Mouse (Mus musculus) G1E (cell line): ENCODE data around the gene Fbxl8.

Source experiments
- CTCF ChIP-seq: IDR thresholded peaks from 2 replicates; pipeline ENCODE4 v1.5.1; 2012; ENCODE audit warnings: low read depth, low read length, inconsistent platforms, mixed read lengths
- GATA1 ChIP-seq: IDR thresholded peaks from 2 replicates; pipeline ENCODE4 v1.6.1; 2012; ENCODE audit warnings: borderline replicate concordance, low read length, inconsistent platforms, mixed read lengths

DNA sequence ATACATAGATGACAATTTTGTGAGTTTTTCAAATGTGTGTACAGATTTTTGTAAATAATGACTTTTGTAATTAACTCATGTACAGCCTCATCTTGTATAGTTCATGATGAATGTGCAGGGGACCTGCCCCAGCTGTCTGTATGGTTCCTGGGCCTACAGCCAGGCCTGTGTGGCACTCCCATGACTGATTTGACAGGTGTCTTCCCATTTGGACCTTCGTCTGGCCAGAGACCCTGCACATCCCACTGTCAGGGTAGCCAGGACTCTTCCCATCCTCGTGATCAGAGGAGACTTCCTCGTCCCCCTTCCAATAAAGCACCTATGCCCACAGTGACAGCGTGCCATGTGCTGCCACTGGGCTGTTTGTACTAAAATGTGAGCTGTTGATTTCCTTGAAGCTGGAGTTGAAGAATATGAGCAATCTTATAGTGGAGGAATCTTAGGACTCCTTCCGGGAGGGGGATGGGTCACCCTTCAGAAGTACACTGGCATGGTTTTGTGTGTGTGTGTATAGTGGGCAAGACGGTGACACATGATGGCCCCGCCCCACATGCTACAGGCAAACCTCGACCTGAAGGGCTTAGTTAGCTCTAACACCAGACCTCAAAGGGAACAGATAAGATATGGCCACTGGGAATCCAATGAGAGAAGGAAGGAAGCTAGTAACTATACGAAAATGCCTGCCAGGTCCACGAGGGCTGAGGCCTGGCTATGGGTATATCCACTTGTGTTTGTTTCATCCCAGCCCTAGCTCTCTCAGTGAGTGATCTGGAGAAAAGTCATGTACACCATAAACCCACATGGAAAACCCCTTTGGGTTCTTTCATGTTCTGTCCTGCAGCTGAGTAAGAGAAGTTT lies 11.5 kb upstream of the Fbxl8 start:
- TF ChIP-seq CTCF (no peak), GATA1 (no peak)
